Mouse (Mus musculus) adrenal gland, adult 18-20 months (tissue): ENCODE results near the gene Myl12a. TPM values are rescaled to one million over a fixed set of nuclear protein-coding genes. Genes with fewer than 3 reads are reported as not detected.

Experiments
- DNase-seq, 2 experiments: peaks; one replicate each; pipeline ENCODE4 v3.0.0; 2021 to 2022; ENCODE audit warnings: low spot score in 2 of 2
- total RNA-seq, 2 experiments: library from RNA; stranded (reverse); gene quantifications; 1 replicate in 1 of 2; 2 replicates in 1 of 2; pipeline ENCODE4 v1.2.3; 2021

Myl12a gene
- total RNA-seq, 2 experiments from 2014 or later = 277 to 311 TPM

- DNase-seq = no peak
Observed at GRCm38 (mm10) chr17:71011931-71012662, 9.4 kb upstream of the Myl12a start.

DNA sequence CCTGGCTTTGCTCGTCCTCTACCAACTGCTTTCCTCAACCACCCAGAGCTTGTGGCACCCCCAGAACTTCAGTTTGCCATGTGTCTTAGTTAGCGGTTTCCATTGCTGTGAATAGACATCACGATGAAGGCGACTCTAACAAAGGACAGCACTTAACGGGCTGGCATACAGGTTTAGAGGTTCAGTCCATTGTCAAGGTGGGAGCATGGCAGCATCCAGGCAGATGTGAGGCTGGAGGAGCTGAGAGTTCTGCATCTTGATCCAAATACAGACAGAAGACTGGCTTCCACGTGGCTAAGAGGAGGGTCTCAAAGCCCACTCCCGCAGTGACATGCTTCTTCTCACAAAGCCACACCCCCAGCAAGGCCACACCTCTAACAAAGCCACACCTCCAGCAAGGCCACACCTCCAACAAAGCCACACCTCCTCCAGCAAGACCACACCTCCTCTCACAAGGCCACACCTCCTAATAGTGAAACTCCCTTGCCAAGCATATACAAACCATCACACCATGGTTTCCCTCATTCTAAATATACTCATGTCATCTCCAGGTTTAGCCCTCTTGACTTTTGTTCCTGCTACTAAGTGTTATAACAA, 8.1 kb upstream of the Myl12a start:
- DNase-seq = no peak

GRCm38 (mm10) chr17:71009751-71010150, 7.1 kb upstream of the Myl12a start:
- DNase-seq = no peak

DNA sequence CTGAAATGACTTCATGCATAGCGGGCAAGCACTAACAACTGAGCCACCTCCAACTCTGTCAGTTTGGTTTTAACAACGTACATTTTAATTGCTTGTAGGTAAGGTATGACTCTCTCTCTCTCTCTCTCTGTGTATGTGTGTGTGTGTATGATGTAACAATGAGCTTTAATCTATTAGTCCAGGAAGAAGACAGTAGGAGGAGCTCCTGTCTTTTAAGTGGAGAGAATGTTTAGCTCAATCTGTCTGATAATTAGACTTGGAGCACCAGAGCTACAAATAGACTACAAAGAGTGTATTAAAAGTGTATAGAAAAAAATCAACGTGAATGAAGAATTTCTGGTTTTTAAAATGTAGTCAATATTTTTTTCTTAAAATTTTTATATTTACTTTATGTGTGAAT, 6.0 kb upstream of the Myl12a start:
- DNase-seq = no peak

DNA sequence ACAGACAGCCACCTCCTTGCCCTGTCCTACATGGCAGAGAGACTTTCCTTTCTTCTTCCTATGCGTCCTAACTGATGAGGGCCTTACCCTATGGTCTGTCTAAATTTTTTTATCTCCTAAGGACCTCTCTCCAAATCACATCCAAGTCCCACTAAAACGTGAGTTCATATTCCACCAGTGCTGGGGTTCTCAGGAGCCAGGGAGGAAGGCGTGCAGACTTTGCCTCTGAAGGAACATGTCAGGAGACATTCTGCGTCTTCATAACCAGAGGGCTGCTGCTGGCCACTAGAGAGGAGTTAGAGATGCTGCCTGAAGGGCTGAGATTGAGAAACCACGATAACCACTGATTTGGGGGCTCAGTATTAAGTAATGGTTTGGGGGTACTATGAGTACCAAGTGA, 4.3 kb upstream of the Myl12a start:
- DNase-seq = no peak

DNA sequence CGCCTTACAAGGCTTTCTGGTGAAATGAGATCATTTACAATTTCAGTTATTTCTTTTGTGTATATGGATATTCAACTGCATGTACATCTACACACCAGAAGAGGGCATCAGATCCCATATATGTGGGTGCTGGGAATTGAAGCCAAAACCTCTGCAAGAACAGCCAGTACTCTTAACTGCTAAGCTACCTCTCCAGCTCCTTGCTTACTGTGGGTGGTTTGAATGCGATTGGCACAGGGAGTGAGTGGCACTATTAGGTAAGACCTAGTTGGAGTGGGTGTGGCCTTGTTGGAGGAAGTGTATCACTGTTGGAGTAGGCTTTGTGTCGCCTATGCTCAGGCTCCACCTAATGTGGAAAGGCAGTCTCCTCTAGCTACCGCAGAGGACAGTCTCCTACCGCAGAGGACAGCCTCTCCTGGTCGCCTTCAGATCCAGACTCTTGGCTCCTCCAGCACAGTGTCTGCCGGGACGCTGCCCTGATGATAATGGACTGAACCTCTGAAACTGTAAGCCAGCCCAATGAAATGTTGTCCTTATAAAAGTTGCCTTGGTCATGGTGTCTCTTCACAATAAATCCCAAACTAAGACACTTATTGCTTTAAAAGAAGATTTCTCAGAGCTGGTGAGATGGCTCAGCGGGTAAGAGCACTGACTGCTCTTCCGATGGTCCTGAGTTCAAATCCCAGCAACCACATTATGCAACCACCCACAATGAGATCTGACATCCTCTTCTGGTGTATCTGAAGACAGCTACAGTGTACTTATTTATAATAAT, 1.7 kb upstream of the Myl12a start:
- DNase-seq = no peak

DNA sequence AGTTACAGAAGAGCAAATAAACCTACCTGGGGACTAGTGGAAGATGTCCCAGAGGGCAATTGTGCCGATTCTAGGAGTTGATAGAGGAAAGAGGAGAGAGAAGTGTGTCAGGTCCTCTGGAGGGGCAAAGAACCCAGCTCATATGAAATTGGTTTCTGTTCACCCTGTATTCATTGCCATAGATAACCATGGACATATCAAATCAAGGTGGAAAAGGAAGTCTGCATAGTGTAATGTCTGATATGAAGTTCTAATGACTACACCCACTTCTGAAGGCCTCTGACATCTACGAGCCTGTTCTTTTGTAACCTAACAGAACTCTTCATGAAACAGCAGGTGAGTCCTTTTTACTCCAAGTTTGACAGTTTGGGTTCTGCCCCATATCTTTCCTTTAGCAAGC, 1.0 kb upstream of the Myl12a start:
- no peak for DNase-seq

- no peak for DNase-seq
Observed at GRCm38 (mm10) chr17:71003112-71003511, 434 bp upstream of the Myl12a start.

DNA sequence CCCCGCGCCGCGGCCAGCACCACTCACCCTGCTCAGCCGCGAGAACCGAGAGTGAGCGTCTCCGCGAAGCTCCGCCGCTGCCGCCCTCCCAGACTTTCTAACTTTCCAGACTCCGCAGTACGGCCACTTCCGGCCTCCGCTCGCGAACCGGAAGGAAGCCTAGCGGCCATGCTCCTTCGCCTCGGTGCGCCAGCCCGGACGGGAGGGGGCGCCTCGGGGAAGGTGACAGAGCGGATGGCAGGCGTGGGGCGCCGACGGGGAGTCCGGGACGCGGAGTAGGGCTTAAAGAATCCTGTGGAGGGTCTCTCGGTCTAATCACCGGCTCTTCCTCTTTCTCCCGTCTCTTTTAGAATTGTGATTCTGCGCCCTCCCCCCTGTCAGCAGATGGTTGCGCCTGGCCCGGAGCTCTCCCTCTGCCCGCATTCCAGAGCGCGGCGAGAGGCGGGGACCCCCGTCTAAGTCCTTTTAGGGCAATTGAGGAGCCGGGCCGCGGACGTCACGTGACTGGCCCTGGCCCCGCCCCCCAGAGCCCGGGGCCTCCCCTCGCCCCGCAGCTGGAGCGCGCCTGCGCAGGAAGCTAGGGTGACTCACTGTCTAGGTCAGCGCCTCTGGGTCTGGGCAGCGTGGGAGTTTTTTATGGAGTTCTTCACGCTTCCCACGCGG, 466 bp downstream of the Myl12a start, which contains the start of gene Myom1:
TSS of gene Myom1 (plus strand) at position 553 of the 663 bp plus-strand sequence.
- DNase-seq = peak; percentile 98 to 99

GRCm38 (mm10) chr17:71001699-71002080, 988 bp downstream of the Myl12a start:
- peak in 1 of 2 experiments; percentile 57 for DNase-seq

GRCm38 (mm10) chr17:71001067-71001466, 1.6 kb downstream of the Myl12a start:
- DNase-seq = no peak

- DNase-seq = no peak
Observed at GRCm38 (mm10) chr17:71000255-71000654, 2.4 kb downstream of the Myl12a start.

DNA sequence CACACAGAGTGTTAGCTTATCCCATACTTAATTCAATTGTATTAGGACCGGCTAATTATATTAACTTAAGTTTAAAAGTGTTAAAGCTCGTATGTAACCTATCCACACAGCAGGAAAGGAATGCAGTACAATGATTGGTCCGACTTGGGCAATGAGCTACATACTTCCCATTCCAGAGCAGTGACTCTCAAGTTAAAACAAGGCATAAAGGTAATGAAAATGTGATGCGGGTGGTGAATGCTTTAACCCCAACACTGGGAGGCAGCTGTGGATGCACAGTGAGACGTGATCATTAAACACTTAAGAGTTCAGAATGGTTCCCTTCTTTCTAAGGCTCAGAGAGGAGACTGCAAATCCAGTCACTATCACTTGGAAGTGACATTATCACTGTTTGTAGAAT, 3.5 kb downstream of the Myl12a start:
- no peak for DNase-seq

GRCm38 (mm10) chr17:70998400-70998975, 4.2 kb downstream of the Myl12a start:
- DNase-seq = no peak

DNA sequence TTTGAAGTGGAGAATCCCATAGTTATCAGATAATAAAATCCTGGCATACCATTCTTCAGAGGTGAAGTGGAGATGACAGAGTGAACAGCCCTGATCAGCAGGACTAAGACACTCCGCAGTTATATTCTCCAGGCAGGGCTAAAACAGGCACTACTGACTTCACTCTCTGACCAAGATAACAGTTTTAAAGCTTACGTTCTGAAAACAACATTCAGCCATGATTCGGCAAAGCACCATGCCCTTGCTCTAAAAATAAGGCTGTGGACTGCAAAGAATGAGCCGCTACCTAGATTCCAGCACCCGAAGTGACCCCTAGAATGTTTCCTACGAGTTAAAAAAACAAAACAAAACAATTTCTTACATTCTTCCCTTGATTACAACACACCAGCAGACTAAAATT, 4.8 kb downstream of the Myl12a start:
- DNase-seq = no peak

DNA sequence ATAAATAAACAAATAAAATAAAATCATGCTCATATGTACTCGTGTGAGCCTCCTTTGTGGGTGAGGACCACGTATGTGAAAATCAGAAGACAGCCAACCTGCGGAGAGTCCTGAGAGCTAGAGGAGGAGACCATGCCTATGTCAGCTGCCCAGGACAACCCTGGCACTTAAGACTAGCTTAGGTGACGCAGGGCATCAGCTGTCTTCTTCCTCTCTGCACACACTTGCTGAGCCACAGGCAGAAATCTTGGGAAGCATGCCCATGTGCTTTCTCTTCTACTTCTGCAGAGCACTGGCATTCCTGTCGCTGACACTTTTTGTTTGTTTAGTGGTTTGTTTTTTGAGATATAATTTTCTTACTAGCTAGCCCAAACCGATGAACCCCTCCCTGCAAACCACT, 7.1 kb downstream of the Myl12a start:
- no peak for DNase-seq

DNA sequence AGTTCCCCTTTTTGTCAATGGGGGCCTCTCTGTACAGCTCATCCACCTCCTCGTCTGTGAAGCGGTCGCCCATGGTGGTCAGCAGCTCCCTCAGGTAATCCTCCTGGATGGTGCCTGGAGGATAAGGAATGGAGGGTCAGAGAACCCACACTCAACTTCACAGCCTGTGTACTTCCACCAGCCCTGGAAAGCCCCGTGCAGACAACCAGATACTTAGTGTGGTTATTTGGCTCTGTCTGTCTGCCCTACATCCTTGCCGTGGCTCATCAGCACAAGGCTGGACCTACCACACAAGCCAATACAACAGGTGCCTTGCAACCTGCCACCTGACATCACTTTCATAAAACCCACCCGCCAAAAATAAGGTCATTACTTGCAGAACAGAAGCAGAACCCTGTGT, 8.0 kb downstream of the Myl12a start:
- DNase-seq = no peak

- DNase-seq = no peak
Observed at GRCm38 (mm10) chr17:70993385-70993807, 9.3 kb downstream of the Myl12a start.

DNA sequence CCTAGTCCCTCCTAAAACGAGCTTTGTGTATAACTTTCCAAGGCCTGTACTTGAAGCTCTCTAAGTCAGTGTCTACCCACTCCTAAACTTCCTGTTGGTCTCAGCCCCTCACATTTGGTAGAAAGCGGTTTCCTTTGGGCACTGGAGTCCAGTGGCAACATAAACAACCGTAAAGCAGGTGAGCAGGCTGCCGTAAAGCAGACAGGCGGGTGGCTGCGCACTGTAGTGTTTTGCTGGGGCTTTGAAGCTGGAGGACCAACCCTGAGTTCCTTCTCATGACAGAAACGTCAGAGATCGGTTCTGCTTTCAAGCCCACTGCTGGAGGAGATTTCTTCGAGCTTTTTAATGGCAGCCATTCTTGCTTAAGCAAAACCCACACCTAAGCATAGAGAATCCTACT, 10.0 kb downstream of the Myl12a start:
- no peak for DNase-seq

- no peak for DNase-seq
Observed at GRCm38 (mm10) chr17:70991706-70992625, 10.7 kb downstream of the Myl12a start.
